Mouse (Mus musculus): ENCODE results near the gene Gm20683. TPM values are rescaled to one million over a fixed set of nuclear protein-coding genes. Genes with fewer than 3 reads are reported as not detected.

The Gm20683 gene
- polyA plus RNA-seq, 1 experiment from 2014 or later: 8.1 TPM

- Histone ChIP-seq H3K36me3 (peaks cover 49% of the 10 kb centered on the region), H3K27me3 (no peaks in the 10 kb centered on the region), H3K27ac (no peak overlapping the region), H3K4me2 (peak overlapping the region; percentile 99), H3K9ac (peak overlapping the region; percentile 91), H3K4me3 (peak overlapping the region; percentile 82; the same call in 1 of the 2 replicates), H3K4me1 (replicated peaks) (peaks cover 79% of the 10 kb centered on the region), H3K9me3 (no peaks in the 10 kb centered on the region)
- WGBS: 94% methylated on average over 7 of the region's 7 CpGs
- ATAC-seq (ENCODE audit: low FRiP score): no peak
These were observed 6.3 kb downstream of the Gm20683 start for GRCm38 (mm10) chr17:25835301-25835700.

- H3K27me3 ChIP-seq: no peaks in the 10 kb centered on the region
- H3K4me1 ChIP-seq (replicated peaks): peaks cover 85% of the 10 kb centered on the region
- H3K9me3 ChIP-seq: no peaks in the 10 kb centered on the region
- H3K4me3 ChIP-seq: peak overlapping the region; percentile 82
- H3K4me2 ChIP-seq: peak overlapping the region; percentile 99
- no peak for ATAC-seq (ENCODE audit: low FRiP score)
- H3K36me3 ChIP-seq: peaks cover 49% of the 10 kb centered on the region
- peak overlapping the region; percentile 91 for H3K9ac ChIP-seq
- H3K27ac ChIP-seq: peak overlapping the region; percentile 97; the same call in 1 of the 2 replicates
- WGBS: 91% methylated on average over 12 of the region's 12 CpGs
These were observed 6.9 kb downstream of the Gm20683 start for GRCm38 (mm10) chr17:25834595-25835222.

GRCm38 (mm10) chr17:25833961-25834594, 7.5 kb downstream of the Gm20683 start:
- Histone ChIP-seq H3K4me2 (peak overlapping the region; percentile 99), H3K36me3 (peaks cover 45% of the 10 kb centered on the region), H3K27me3 (no peaks in the 10 kb centered on the region), H3K4me3 (peak overlapping the region; percentile 82), H3K9ac (peak overlapping the region; percentile 91), H3K9me3 (no peaks in the 10 kb centered on the region), H3K4me1 (replicated peaks) (peaks cover 88% of the 10 kb centered on the region), H3K27ac (peak overlapping the region; percentile 97)
- ATAC-seq (ENCODE audit: low FRiP score): no peak
- 58% methylated on average over 6 of the region's 6 CpGs for WGBS

- under 1% methylated on average over 24 of the region's 24 CpGs for WGBS
- Histone ChIP-seq H3K4me1 (replicated peaks) (peaks cover 85% of the 10 kb centered on the region), H3K36me3 (peaks cover 40% of the 10 kb centered on the region), H3K4me2 (peak within 1 kb of the TSS; percentile 99), H3K27me3 (no peaks in the 10 kb centered on the region), H3K9ac (peak within 1 kb of the TSS; percentile 91), H3K4me3 (peak within 1 kb of the TSS; percentile 82), H3K27ac (peak within 1 kb of the TSS; percentile 97), H3K9me3 (no peaks in the 10 kb centered on the region)
- ATAC-seq (ENCODE audit: low FRiP score): peak; percentile 57
These were observed 8.3 kb downstream of the Gm20683 start, which contains the start of gene Stub1 for GRCm38 (mm10) chr17:25833291-25833663. Stub1 (minus strand) TSS chr17:25833404.

- Histone ChIP-seq H3K4me2 (peak overlapping the region; percentile 99), H3K4me1 (replicated peaks) (peaks cover 85% of the 10 kb centered on the region), H3K9me3 (no peaks in the 10 kb centered on the region), H3K36me3 (peaks cover 41% of the 10 kb centered on the region), H3K4me3 (peak overlapping the region; percentile 82), H3K27me3 (no peaks in the 10 kb centered on the region), H3K27ac (peak overlapping the region; percentile 97), H3K9ac (peak overlapping the region; percentile 91)
- under 1% methylated on average over 64 of the region's 77 CpGs for WGBS
- ATAC-seq (ENCODE audit: low FRiP score): peak; percentile 89
These were observed 8.9 kb downstream of the Gm20683 start for GRCm38 (mm10) chr17:25832436-25833290.

- H3K9me3 ChIP-seq: no peaks in the 10 kb centered on the region
- peaks cover 51% of the 10 kb centered on the region for H3K36me3 ChIP-seq
- H3K4me2 ChIP-seq: peak overlapping the region; percentile 99
- H3K27me3 ChIP-seq: no peaks in the 10 kb centered on the region
- 66% methylated on average over 21 of the region's 21 CpGs for WGBS
- peak overlapping the region; percentile 97 for H3K27ac ChIP-seq
- H3K9ac ChIP-seq: peak overlapping the region; percentile 91
- peaks cover 85% of the 10 kb centered on the region for H3K4me1 ChIP-seq (replicated peaks)
- no peak for ATAC-seq (ENCODE audit: low FRiP score)
- H3K4me3 ChIP-seq: peak overlapping the region; percentile 82
These were observed 9.9 kb downstream of the Gm20683 start for GRCm38 (mm10) chr17:25831451-25832281.

GRCm38 (mm10) chr17:25830806-25831431, 10.6 kb downstream of the Gm20683 start:
- Histone ChIP-seq H3K9me3 (no peaks in the 10 kb centered on the region), H3K4me1 (replicated peaks) (peaks cover 85% of the 10 kb centered on the region), H3K9ac (peak overlapping the region; percentile 91), H3K27me3 (no peaks in the 10 kb centered on the region), H3K27ac (no peak overlapping the region; the same call in 1 of the 2 replicates), H3K36me3 (peaks cover 58% of the 10 kb centered on the region), H3K4me2 (peak overlapping the region; percentile 99), H3K4me3 (peak overlapping the region; percentile 82; the same call in 1 of the 2 replicates)
- no peak for ATAC-seq (ENCODE audit: low FRiP score)
- 91% methylated on average over 14 of the region's 14 CpGs for WGBS

GRCm38 (mm10) chr17:25830200-25830753, 11.3 kb downstream of the Gm20683 start:
- Histone ChIP-seq H3K9ac (peak overlapping the region; percentile 89; the same call in 1 of the 2 replicates), H3K4me3 (peak overlapping the region; percentile 67), H3K27me3 (no peaks in the 10 kb centered on the region), H3K36me3 (peaks cover 58% of the 10 kb centered on the region), H3K9me3 (no peaks in the 10 kb centered on the region), H3K27ac (0 out of 2 replicates have a peak overlapping the region, but pooled peaks have one; percentile 95), H3K4me1 (replicated peaks) (peaks cover 85% of the 10 kb centered on the region), H3K4me2 (peak overlapping the region; percentile 92)
- no peak for ATAC-seq (ENCODE audit: low FRiP score)
- WGBS: 90% methylated on average over 4 of the region's 4 CpGs

- Histone ChIP-seq H3K36me3 (peaks cover 51% of the 10 kb centered on the region), H3K27me3 (no peaks in the 10 kb centered on the region), H3K4me3 (peak overlapping the region; percentile 67), H3K4me2 (peak overlapping the region; percentile 92), H3K9ac (peak overlapping the region; percentile 89), H3K27ac (peak overlapping the region; percentile 95), H3K4me1 (replicated peaks) (peaks cover 85% of the 10 kb centered on the region), H3K9me3 (no peaks in the 10 kb centered on the region)
- no peak for ATAC-seq (ENCODE audit: low FRiP score)
- 40% methylated on average over 8 of the region's 8 CpGs for WGBS
These were observed 12.0 kb downstream of the Gm20683 start for GRCm38 (mm10) chr17:25829558-25830017.

- peak within 1 kb of the TSS; percentile 67 for H3K4me3 ChIP-seq
- 1% methylated on average over 32 of the region's 32 CpGs for WGBS
- H3K9ac ChIP-seq: peak within 1 kb of the TSS; percentile 89
- H3K9me3 ChIP-seq: no peaks in the 10 kb centered on the region
- H3K4me1 ChIP-seq (replicated peaks): peaks cover 85% of the 10 kb centered on the region
- peaks cover 51% of the 10 kb centered on the region for H3K36me3 ChIP-seq
- peak within 1 kb of the TSS; percentile 95 for H3K27ac ChIP-seq
- H3K4me2 ChIP-seq: peak within 1 kb of the TSS; percentile 92
- ATAC-seq (ENCODE audit: low FRiP score): peak; percentile 60
- no peaks in the 10 kb centered on the region for H3K27me3 ChIP-seq
These were observed 12.6 kb downstream of the Gm20683 start, which contains the start of gene Jmjd8 for GRCm38 (mm10) chr17:25828712-25829557. Jmjd8 (plus strand) TSS chr17:25828867.

All from hindbrain, embryonic 13.5 days (tissue).